Mouse (Mus musculus): Measurements from ENCODE around the gene Dstyk.
"Not testable (repeated sequence)": the region's sequence is repeated elsewhere in the genome, so short reads cannot be mapped to it uniquely, and the experiment has no call there.

Dstyk gene

GRCm38 (mm10) chr1:132436960-132437359, 19.6 kb downstream of the Dstyk start:
- DNase-seq (ENCODE audit: low spot score in 2 of 2), result no peak

GRCm38 (mm10) chr1:132437389-132437788, 20.0 kb downstream of the Dstyk start:
- DNase-seq (ENCODE audit: low spot score in 2 of 2), result no peak

GRCm38 (mm10) chr1:132440896-132441435, 23.6 kb downstream of the Dstyk start:
- no peak for DNase-seq (ENCODE audit: low spot score in 2 of 2)

- no peak for DNase-seq (ENCODE audit: low spot score in 2 of 2)
Measured at GRCm38 (mm10) chr1:132449742-132450141, 32.4 kb downstream of the Dstyk start.

GRCm38 (mm10) chr1:132464651-132465050, 47.3 kb downstream of the Dstyk start:
- DNase-seq (ENCODE audit: low spot score in 2 of 2), result no peak

- DNase-seq (ENCODE audit: low spot score in 2 of 2), result no peak
Measured at GRCm38 (mm10) chr1:132468926-132469325, 51.6 kb downstream of the Dstyk start.

- no peak for DNase-seq (ENCODE audit: low spot score in 2 of 2)
Measured at GRCm38 (mm10) chr1:132469519-132469918, 52.2 kb downstream of the Dstyk start.

- DNase-seq (ENCODE audit: low spot score in 2 of 2), result not testable (repeated sequence)
Measured at GRCm38 (mm10) chr1:132470031-132470430, 52.7 kb downstream of the Dstyk start.

- DNase-seq (ENCODE audit: low spot score in 2 of 2), result no peak
Measured at GRCm38 (mm10) chr1:132471032-132471431, 53.7 kb downstream of the Dstyk start.

GRCm38 (mm10) chr1:132471499-132471898, 54.1 kb downstream of the Dstyk start:
- DNase-seq (ENCODE audit: low spot score in 2 of 2), result no peak

- DNase-seq (ENCODE audit: low spot score in 2 of 2), result no peak
Measured at GRCm38 (mm10) chr1:132472537-132472936, 55.2 kb downstream of the Dstyk start.

GRCm38 (mm10) chr1:132474496-132474895, 57.1 kb downstream of the Dstyk start:
- no peak for DNase-seq (ENCODE audit: low spot score in 2 of 2)

GRCm38 (mm10) chr1:132476575-132476927, 59.2 kb downstream of the Dstyk start:
- DNase-seq (ENCODE audit: low spot score in 2 of 2), result no peak

- peak; percentile 75 to 83 for DNase-seq (ENCODE audit: low spot score in 2 of 2)
Measured at GRCm38 (mm10) chr1:132476928-132477691, 59.8 kb downstream of the Dstyk start, which contains the start of gene Rbbp5. Gene Rbbp5 (plus strand): TSS chr1:132477365.

- DNase-seq (ENCODE audit: low spot score in 2 of 2), result no peak
Measured at GRCm38 (mm10) chr1:132479438-132479837, 62.1 kb downstream of the Dstyk start.

- no peak for DNase-seq (ENCODE audit: low spot score in 2 of 2)
Measured at GRCm38 (mm10) chr1:132481619-132482018, 64.3 kb downstream of the Dstyk start.

GRCm38 (mm10) chr1:132483234-132483633, 65.9 kb downstream of the Dstyk start:
- DNase-seq (ENCODE audit: low spot score in 2 of 2), result no peak

GRCm38 (mm10) chr1:132483759-132484158, 66.4 kb downstream of the Dstyk start:
- DNase-seq (ENCODE audit: low spot score in 2 of 2), result no peak

- DNase-seq (ENCODE audit: low spot score in 2 of 2), result no peak
Measured at GRCm38 (mm10) chr1:132500535-132500934, 83.2 kb downstream of the Dstyk start.

- no peak for DNase-seq (ENCODE audit: low spot score in 2 of 2)
Measured at GRCm38 (mm10) chr1:132505155-132505554, 87.8 kb downstream of the Dstyk start.

GRCm38 (mm10) chr1:132506058-132506457, 88.7 kb downstream of the Dstyk start, which contains the start of gene Tmem81:
Gene Tmem81 (plus strand): TSS chr1:132506230.
- no peak for DNase-seq (ENCODE audit: low spot score in 2 of 2)

- no peak for DNase-seq (ENCODE audit: low spot score in 2 of 2)
Measured at GRCm38 (mm10) chr1:132506656-132507055, 89.3 kb downstream of the Dstyk start.

GRCm38 (mm10) chr1:132509771-132510170, 92.4 kb downstream of the Dstyk start:
- DNase-seq (ENCODE audit: low spot score in 2 of 2), result no peak

Data from spleen, postnatal 36 days (tissue).